Mouse (Mus musculus) liver, embryonic 12.5 days (tissue): ENCODE results near the gene Fosb. TPM values are rescaled to one million over a fixed set of nuclear protein-coding genes. Genes with fewer than 3 reads are reported as not detected.
"Not testable (repeated sequence)": the region's sequence is repeated elsewhere in the genome, so short reads cannot be mapped to it uniquely, and the experiment has no call there.

Experiments used
- ATAC-seq: fragments of 200-750 bp; cut with Nextera tagmentation; 2 replicates; pipeline ENCODE4 v1.8.0; 2017; ENCODE audit warnings: moderate number of reproducible peaks, mild to moderate bottlenecking, moderate library complexity
- H3K27ac ChIP-seq: fragments of 300-500 bp; sonication (generic); 2 replicates; pipeline ENCODE4 v1.5.1; 2016; ENCODE audit warnings: mild to moderate bottlenecking
- H3K27me3 ChIP-seq: fragments of 300-500 bp; sonication (generic); replicated peaks from 2 replicates; pipeline ENCODE4 v1.6.1; 2016; ENCODE audit warnings: mild to moderate bottlenecking, moderate library complexity
- H3K36me3 ChIP-seq: fragments of 300-500 bp; sonication (generic); 2 replicates; pipeline ENCODE4 v1.6.1; 2016; ENCODE audit warnings: mild to moderate bottlenecking, moderate library complexity
- H3K4me1 ChIP-seq: fragments of 300-500 bp; sonication (generic); 2 replicates; pipeline ENCODE4 v1.6.1; 2016
- H3K4me2 ChIP-seq: fragments of 300-500 bp; sonication (generic); 2 replicates; pipeline ENCODE4 v1.6.1; 2016; ENCODE audit warnings: mild to moderate bottlenecking, moderate library complexity
- H3K4me3 ChIP-seq: fragments of 300-500 bp; sonication (generic); 2 replicates; pipeline ENCODE4 v1.5.1; 2016; ENCODE audit warnings: mild to moderate bottlenecking, moderate library complexity
- H3K9ac ChIP-seq: fragments of 300-500 bp; sonication (generic); 2 replicates; pipeline ENCODE4 v1.6.1; 2016; ENCODE audit warnings: mild to moderate bottlenecking, moderate library complexity
- H3K9me3 ChIP-seq: fragments of 300-500 bp; sonication (generic); replicated peaks from 2 replicates; pipeline ENCODE4 v1.6.1; 2016; ENCODE audit warnings: mild to moderate bottlenecking, moderate library complexity
- whole genome bisulfite sequencing: fragments of 180-500 bp; shearing (Covaris S2); methylation state at CpG from one replicate; pipeline ENCODE4 v1.1.7; 2016; ENCODE audit not compliant: insufficient replicate concordance; 5-methylcytosine and 5-hydroxymethylcytosine counted together
- polyA plus RNA-seq: library from polyadenylated mRNA; unstranded; fragments of >200 nt; fragmentation: Nextera tagmentation; extraction: Ambion mirVana; gene quantifications from 2 replicates; pipeline ENCODE4 v1.2.1, GENCODE M21; 2016

The Fosb gene
- polyA plus RNA-seq, 1 experiment from 2014 or later, result 0.05 TPM

DNA sequence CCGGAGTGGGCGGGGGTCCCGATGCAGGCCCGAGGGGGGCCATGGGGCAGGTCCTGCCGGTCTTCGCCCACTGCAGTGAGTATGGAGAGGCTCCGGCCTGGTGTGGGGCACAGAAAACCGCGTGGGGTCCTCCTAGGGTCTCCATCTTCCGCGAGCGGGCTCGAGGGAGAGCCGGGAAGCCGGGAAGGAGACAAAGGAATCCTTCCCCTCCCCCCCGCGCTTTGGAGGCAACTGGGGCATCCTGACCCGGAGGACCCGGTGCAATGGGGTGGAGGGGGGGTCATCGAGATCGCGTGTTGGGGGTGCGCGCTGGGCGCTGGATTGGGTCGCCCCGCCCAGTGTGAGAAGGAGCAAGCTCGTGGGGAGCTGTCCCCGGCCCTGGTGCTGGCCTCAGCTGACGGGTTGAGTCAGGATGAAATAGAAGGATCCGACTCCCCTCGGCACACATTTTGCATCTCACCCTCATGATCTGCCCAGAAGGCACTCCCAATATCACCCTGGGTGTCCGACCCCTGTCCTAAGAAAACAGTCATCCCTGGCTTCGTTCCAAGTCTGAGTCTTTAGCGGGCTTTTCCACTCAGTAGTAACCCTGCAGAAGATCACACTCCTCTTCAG, 27.0 kb downstream of the Fosb start:
- peak; percentile 45 for ATAC-seq
- peak overlapping the region; percentile 60 for H3K27ac ChIP-seq
- peaks cover 85% of the 10 kb centered on the region for H3K27me3 ChIP-seq

GRCm38 (mm10) chr7:19282385-19282784, 27.5 kb downstream of the Fosb start, which contains the start of gene Rtn2:
Gene Rtn2 (plus strand): TSS chr7:19282624.
- H3K4me1 ChIP-seq, result peaks cover 36% of the 10 kb centered on the region
- peaks cover 88% of the 10 kb centered on the region for H3K27me3 ChIP-seq
- no peaks in the 10 kb centered on the region for H3K36me3 ChIP-seq
- H3K9ac ChIP-seq, result peak within 1 kb of the TSS; percentile 66
- H3K9me3 ChIP-seq, result no peaks in the 10 kb centered on the region
- peak within 1 kb of the TSS; percentile 100 for H3K4me2 ChIP-seq
- ATAC-seq, result peak; percentile 87
- peak within 1 kb of the TSS; percentile 70 for H3K27ac ChIP-seq
- WGBS, result under 1% methylated on average over 37 of the region's 37 CpGs
- H3K4me3 ChIP-seq, result peak within 1 kb of the TSS; percentile 66

More for the DNA sequence above, 27.0 kb downstream of the Fosb start:
- 1% methylated on average over 35 of the region's 35 CpGs for WGBS
- Histone ChIP-seq H3K9me3 (no peaks in the 10 kb centered on the region), H3K4me2 (peak overlapping the region; percentile 100), H3K4me1 (peaks cover 36% of the 10 kb centered on the region), H3K9ac (peak overlapping the region; percentile 66), H3K4me3 (peak overlapping the region; percentile 66), H3K36me3 (no peaks in the 10 kb centered on the region)

GRCm38 (mm10) chr7:19281680-19282304, 28.1 kb downstream of the Fosb start:
- not testable (repeated sequence) for H3K36me3 ChIP-seq, H3K9me3 ChIP-seq, H3K9ac ChIP-seq
- Histone ChIP-seq H3K4me3 (peak overlapping the region; percentile 66), H3K27ac (peak overlapping the region; percentile 70; the same call in 1 of the 2 replicates), H3K27me3 (peaks cover 88% of the 10 kb centered on the region), H3K4me2 (peak overlapping the region; percentile 100), H3K4me1 (peaks cover 36% of the 10 kb centered on the region)
- 22% methylated on average over 6 of the region's 6 CpGs for WGBS
- ATAC-seq, result peak; percentile 42

- Histone ChIP-seq H3K27ac (no peak within 1 kb of the TSS), H3K4me3 (peak within 1 kb of the TSS; percentile 24), H3K9ac (no peak within 1 kb of the TSS), H3K4me2 (peak within 1 kb of the TSS; percentile 50), H3K9me3 (no peaks in the 10 kb centered on the region), H3K4me1 (peaks cover 36% of the 10 kb centered on the region), H3K36me3 (no peaks in the 10 kb centered on the region), H3K27me3 (peaks cover 79% of the 10 kb centered on the region)
- ATAC-seq, result no peak
- 1% methylated on average over 46 of the region's 46 CpGs for WGBS
Observed at GRCm38 (mm10) chr7:19279581-19280114, 30.2 kb downstream of the Fosb start, which contains the start of gene Ppm1n. Gene Ppm1n (minus strand): TSS chr7:19280064.

DNA sequence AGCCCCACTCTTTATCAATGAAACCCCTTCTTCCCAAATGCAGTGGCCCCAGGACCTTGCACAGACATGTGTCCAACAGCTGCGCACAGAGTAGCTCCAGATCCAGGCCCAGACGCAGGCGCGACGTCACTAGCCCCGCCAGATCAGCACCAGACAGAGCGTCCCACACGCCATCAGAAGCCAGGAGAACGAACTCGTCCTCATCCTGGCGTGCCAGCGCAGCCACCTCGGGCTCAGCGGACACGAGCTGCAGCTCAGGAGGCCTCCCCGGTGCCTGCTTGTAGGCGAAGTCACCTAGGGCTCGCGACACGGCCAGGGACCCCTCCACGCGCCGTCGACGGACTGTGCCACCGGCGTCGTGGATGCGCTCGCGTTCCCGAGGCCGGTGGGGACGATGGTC, 30.8 kb downstream of the Fosb start:
- no peaks in the 10 kb centered on the region for H3K9me3 ChIP-seq
- H3K27ac ChIP-seq, result no peak overlapping the region
- H3K9ac ChIP-seq, result no peak overlapping the region
- no peaks in the 10 kb centered on the region for H3K36me3 ChIP-seq
- H3K4me2 ChIP-seq, result peak overlapping the region; percentile 50
- H3K4me1 ChIP-seq, result peaks cover 38% of the 10 kb centered on the region
- peaks cover 74% of the 10 kb centered on the region for H3K27me3 ChIP-seq
- ATAC-seq, result no peak
- peak overlapping the region; percentile 24 for H3K4me3 ChIP-seq
- WGBS, result 5% methylated on average over 34 of the region's 34 CpGs

DNA sequence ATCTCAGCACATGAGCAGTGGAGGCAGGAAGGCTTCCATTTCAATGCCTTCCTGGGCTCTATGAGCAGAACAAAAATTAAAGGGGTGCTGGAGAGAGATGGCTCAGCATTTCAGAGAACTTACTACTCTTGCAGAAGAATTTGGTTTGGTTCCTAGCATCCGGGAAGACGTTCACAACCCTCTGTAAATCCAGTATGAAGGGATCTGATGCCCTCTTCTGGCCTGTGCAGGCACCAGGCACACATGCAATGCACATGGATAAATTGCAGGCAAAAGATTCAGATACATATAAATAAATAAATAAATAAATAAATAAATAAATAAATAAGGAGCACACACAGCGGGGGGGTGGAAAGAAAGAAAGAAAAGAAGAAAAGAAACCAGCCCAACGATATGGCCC, 33.6 kb downstream of the Fosb start:
- Histone ChIP-seq H3K9me3 (no peaks in the 10 kb centered on the region), H3K4me3 (no peak overlapping the region), H3K4me1 (peaks cover 31% of the 10 kb centered on the region), H3K9ac (no peak overlapping the region), H3K27ac (no peak overlapping the region), H3K4me2 (no peak overlapping the region), H3K36me3 (no peaks in the 10 kb centered on the region), H3K27me3 (peaks cover 52% of the 10 kb centered on the region)
- WGBS, result 34% methylated on average over 4 of the region's 4 CpGs
- no peak for ATAC-seq

GRCm38 (mm10) chr7:19272173-19272764, 37.6 kb downstream of the Fosb start:
- Histone ChIP-seq H3K9me3 (no peaks in the 10 kb centered on the region), H3K27ac (peak overlapping the region; percentile 97), H3K27me3 (peaks cover 12% of the 10 kb centered on the region), H3K36me3 (peaks cover 12% of the 10 kb centered on the region), H3K4me3 (peak overlapping the region; percentile 93), H3K4me2 (peak overlapping the region; percentile 99), H3K9ac (peak overlapping the region; percentile 92), H3K4me1 (peaks cover 53% of the 10 kb centered on the region)
- WGBS, result 0% methylated on average over 36 of the region's 36 CpGs
- ATAC-seq, result peak; percentile 66

DNA sequence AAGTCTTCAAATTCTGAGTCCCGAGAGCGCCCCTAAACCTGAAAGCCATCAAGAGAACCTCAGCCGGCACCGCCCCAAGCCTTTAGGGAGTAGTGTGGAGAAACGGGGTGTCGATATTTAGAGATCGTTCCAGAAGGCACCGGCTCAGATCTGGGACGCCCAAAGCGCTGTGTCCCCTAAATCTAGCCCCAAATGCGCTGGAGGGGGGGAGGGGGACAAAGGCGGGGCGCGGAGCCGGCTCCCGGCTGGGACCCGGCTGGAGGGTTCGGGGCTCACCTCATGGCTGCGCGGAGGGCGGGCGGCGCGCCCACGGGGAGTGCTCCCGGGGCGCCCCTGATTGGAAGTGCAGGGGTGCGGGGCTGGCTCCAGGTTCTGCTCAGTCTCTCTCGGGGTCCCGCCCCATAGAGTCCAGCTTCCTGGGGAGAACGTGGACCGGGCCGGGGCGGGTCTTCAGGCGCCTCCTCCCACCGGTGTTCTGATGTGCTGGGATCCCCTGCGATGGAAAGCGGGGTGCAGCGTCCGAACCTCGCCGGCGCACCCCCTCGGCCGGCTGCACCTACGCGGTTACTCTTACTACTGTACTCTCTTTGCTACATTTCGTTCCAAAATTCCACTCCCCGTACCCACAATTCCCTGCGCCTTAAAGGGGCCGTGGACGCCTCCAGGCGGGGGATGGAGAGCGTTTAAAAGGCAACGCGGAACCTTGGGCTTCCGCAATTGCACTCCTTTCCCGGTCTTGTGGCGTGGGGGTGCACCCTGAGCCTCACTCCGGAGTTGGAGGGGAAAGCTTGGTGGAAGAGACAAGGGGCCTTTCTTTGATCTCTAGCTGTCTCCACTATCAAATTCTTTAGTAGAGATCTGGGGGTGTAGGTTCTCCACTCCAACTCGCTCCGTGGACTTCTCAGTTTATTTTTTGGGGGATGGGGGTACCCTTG, 38.3 kb downstream of the Fosb start, which contains the start of gene Vasp:
Vasp (minus strand) TSS at position 580 of the 935 bp plus-strand sequence.
- Histone ChIP-seq H3K9me3 (no peaks in the 10 kb centered on the region), H3K9ac (peak within 1 kb of the TSS; percentile 92), H3K36me3 (peaks cover 16% of the 10 kb centered on the region), H3K4me3 (peak within 1 kb of the TSS; percentile 93), H3K27ac (peak within 1 kb of the TSS; percentile 97), H3K4me2 (peak within 1 kb of the TSS; percentile 99), H3K27me3 (0 out of 2 replicates have a peak, but pooled peaks cover 7% of the 10 kb centered on the region), H3K4me1 (peaks cover 61% of the 10 kb centered on the region)
- peak; percentile 74 for ATAC-seq
- under 1% methylated on average over 61 of the region's 62 CpGs for WGBS

DNA sequence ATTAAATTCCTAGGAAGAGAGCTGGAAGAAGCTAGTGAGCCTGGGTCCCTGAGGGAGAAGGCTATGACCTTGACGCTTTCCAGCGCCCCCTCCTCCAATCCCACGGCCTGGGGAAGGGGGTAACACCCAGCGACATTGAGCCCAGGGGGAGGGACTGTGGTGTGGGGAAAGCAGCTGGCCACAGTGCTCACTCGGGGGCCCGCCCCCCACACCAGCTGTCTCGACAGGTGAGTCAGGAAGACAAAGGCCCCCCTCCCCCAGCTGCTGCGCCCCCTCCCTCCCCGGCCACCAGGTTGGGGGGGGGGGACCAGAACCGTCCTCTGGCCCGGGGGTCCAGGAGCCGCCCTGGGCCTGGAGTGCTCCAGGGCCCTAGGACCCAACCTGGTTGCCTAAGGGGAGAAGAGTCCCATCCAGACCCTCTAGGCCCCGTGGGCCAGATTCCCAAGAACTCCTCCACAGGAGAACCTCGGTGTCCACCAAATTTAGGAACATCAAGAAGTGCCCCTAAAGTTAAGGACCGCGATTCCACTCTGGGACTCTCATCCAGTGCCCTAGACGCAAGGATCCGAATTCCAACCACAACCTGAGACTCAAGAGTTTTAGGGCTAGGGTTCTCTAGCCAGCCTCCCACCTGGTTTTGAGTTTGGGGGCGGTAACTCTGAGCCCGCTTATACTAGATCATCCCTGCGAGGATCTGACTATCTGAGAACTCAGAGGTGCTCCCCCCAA, 39.2 kb downstream of the Fosb start:
- Histone ChIP-seq H3K4me1 (peaks cover 69% of the 10 kb centered on the region), H3K9me3 (no peaks in the 10 kb centered on the region), H3K27me3 (0 out of 2 replicates have a peak, but pooled peaks cover 7% of the 10 kb centered on the region), H3K36me3 (peaks cover 25% of the 10 kb centered on the region), H3K27ac (peak overlapping the region; percentile 97), H3K9ac (peak overlapping the region; percentile 92), H3K4me3 (peak overlapping the region; percentile 93), H3K4me2 (peak overlapping the region; percentile 99)
- 0% methylated on average over 21 of the region's 21 CpGs for WGBS
- ATAC-seq, result no peak

DNA sequence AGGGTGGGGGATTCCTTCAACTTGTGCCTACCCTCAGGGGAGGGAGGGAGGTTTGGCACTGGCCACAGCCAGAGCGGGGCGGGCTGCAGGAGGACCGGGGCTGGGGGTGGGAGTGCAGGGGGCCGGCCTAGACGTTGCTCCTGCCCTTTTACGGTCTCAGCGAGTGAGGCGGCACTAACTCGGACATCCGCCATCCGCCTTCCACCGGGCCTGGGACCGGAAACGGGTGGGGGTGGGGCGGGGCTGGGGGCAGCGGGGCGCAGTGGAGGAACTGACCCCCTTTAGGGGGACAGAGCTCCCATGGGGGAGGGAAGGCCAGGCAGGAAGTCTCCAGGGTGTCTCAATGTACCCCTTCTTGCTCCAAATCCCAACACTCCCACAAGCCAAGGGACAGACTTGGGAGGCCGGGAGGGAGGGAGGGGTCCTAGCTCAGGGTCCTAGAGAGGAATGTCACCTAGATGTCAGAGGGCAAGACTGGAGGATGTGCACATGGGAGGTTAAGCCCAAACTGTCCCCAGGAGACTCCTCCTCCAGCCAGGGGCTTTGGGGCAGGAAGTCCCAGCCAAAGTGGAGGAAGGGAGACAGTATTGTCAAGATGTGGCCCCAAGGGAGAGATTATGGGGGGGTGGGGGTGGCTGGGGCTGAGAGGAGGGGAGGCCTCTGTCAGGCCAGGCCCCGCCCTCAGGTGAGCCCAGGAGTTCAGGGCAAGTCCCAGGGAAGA, 40.0 kb downstream of the Fosb start:
- peaks cover 77% of the 10 kb centered on the region for H3K4me1 ChIP-seq
- peak overlapping the region; percentile 97 for H3K27ac ChIP-seq
- peak overlapping the region; percentile 92 for H3K9ac ChIP-seq
- peaks cover 26% of the 10 kb centered on the region for H3K36me3 ChIP-seq
- 2% methylated on average over 19 of the region's 19 CpGs for WGBS
- H3K9me3 ChIP-seq, result no peaks in the 10 kb centered on the region
- peak overlapping the region; percentile 93 for H3K4me3 ChIP-seq
- H3K27me3 ChIP-seq, result 0 out of 2 replicates have a peak, but pooled peaks cover 4% of the 10 kb centered on the region
- H3K4me2 ChIP-seq, result peak overlapping the region; percentile 99
- ATAC-seq, result peak; percentile 11
